Mouse (Mus musculus): Measurements from ENCODE around the gene Vmn1r218. TPM values are rescaled to one million over a fixed set of nuclear protein-coding genes. Genes with fewer than 3 reads are reported as not detected.

Gene Vmn1r218
- not detected for total RNA-seq (2023)

DNA sequence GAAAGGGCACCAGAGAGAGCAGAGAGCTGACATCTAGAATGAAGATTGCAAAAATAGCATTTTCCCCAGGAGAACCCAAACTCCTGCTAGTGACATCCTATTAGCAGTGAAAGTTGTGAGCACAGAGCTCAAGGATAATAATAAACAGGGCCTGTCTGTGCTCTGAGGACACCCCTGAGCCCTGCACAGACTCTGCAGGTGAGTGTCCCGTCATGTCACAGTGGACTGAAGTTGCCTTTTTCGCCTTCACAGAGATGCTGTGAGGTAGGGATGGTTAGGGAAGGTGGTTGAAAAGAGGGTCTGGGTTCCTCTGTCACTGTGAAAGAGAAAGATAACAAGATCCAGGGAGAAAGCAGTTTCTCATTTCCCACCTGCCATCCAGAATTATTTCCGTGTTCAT, at the start of gene Vmn1r218:
Gene Vmn1r218 (plus strand): TSS at position 57 of the 400 bp plus-strand sequence.

GRCm38 (mm10) chr13:23118126-23118525, 14.8 kb upstream of the Vmn1r218 start, which contains the start of gene Vmn1r217:
Gene Vmn1r217, minus strand, starts transcription at chr13:23118226.

DNA sequence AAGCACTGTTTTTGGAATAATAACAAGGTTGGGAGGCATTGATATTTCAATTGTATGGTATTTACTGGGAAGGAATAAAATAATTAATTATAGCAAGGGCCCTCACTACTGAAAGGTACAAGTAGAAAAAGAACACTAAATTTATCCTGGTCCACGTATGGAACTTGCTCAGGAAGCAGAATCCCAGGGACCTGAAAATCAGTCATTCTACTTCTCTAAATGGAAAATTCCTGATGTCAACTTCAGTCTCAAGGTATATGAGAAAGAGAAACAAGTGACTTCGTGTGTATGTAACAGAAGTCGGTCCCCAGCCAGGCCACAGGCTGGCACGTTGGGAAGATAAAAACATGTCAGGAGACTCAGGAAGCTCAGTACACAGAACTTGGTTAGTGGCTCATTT, 26.1 kb downstream of the Vmn1r218 start, which contains the start of gene Vmn1r219:
Gene Vmn1r219 (plus strand): TSS at position 301 of the 400 bp plus-strand sequence.

GRCm38 (mm10) chr13:23187875-23188274, 54.9 kb downstream of the Vmn1r218 start, which contains the start of gene Vmn1r220:
Gene Vmn1r220, minus strand, starts transcription at chr13:23187975.

Other genes with a start within 250 kb of the Vmn1r218 start
- not detected for gene Vmn1r212, start 248.9 kb upstream of the Vmn1r218 start, total RNA-seq (2023)
- not detected for gene Vmn1r213, start 125.5 kb upstream of the Vmn1r218 start, total RNA-seq (2023)
- gene Vmn1r214, start 102.7 kb upstream of the Vmn1r218 start, total RNA-seq (2023) = not detected
- not detected for gene Vmn1r215, start 65.1 kb upstream of the Vmn1r218 start, total RNA-seq (2023)
- not detected for gene Vmn1r217, start 14.9 kb upstream of the Vmn1r218 start, total RNA-seq (2023)
- not detected for gene Vmn1r219, start 26.2 kb downstream of the Vmn1r218 start, total RNA-seq (2023)
- gene Vmn1r220, start 54.8 kb downstream of the Vmn1r218 start, total RNA-seq (2023) = not detected
- not detected for gene Vmn1r221, start 81.0 kb downstream of the Vmn1r218 start, total RNA-seq (2023)
- gene Vmn1r222, start 102.8 kb downstream of the Vmn1r218 start, total RNA-seq (2023) = not detected
- gene Vmn1r223, start 114.0 kb downstream of the Vmn1r218 start, total RNA-seq (2023) = not detected
- 19.2 TPM for gene Zfp322a, start 236.1 kb downstream of the Vmn1r218 start, total RNA-seq (2023)

Measured in CD4-positive naive resting alpha-beta T cell, adult 57 days (primary cell).